Mouse (Mus musculus) natural killer cell, adult 2 months (primary cell): Measurements from ENCODE around the gene Vmn1r118.
"Not testable (repeated sequence)": the region's sequence is repeated elsewhere in the genome, so short reads cannot be mapped to it uniquely, and the experiment has no call there.

ENCODE experiments used
- DNase-seq, 2 experiments: peaks; one replicate each; pipeline ENCODE4 v3.0.0; 2022; ENCODE audit warnings: low spot score in 2 of 2

Vmn1r118 gene

DNA sequence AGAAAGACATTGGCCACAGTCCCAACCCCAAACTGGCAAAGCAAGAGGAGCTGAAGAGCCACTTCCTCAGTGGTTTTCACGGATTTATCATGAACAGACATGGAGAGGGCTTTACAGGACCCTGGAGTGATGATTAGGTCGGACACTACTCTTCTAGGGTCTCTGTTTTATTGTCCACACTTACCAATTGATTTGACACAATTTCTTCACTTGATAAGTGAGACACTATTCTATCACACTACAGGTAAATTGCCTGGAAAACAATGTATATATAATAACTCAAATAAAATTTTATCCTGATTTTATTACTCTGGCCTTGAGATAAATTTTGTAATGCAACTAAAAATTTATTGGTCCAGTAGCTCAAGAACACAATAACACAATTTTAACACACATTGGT lies at the start of gene Vmn1r118:
Vmn1r118 (minus strand) TSS at position 101 of the 400 bp plus-strand sequence.
- DNase-seq = not testable (repeated sequence)

DNA sequence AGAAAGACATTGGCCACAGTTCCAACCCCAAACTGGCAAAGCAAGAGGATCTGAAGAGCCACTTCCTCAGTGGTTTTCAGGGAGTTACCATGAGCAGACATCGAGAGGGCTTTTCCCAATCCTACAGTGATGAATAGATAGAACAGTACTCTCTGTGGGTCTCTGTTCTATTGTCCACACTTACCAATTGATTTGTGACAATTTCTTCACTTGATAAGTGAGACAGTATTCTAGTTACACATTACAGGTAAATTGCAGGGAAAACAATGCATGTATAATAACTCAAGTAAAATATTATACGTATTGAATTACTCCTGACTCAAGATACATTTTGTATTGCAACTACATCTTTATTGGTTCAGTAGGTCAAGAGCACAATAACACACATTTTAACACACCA lies 28.1 kb downstream of the Vmn1r118 start, which contains the start of gene Vmn1r117:
Vmn1r117 (minus strand) TSS at position 101 of the 400 bp plus-strand sequence.
- DNase-seq = not testable (repeated sequence)

GRCm38 (mm10) chr7:20871956-20872355 lies 40.2 kb downstream of the Vmn1r118 start, which contains the start of gene Vmn1r116:
Gene Vmn1r116 (plus strand): TSS chr7:20872256.
- DNase-seq = not testable (repeated sequence)
